Mouse (Mus musculus): ENCODE data around the gene Nefh. TPM values are rescaled to one million over a fixed set of nuclear protein-coding genes. Genes with fewer than 3 reads are reported as not detected.
A peak's percentile ranks its signal among the peaks of the same experiment; 100 is the strongest.

Gene Nefh
- 0.75 and 1.0 TPM in 2 replicates for polyA plus RNA-seq (2014; fragmentation: Nextera tagmentation; extraction: Ambion mirVana)

DNA sequence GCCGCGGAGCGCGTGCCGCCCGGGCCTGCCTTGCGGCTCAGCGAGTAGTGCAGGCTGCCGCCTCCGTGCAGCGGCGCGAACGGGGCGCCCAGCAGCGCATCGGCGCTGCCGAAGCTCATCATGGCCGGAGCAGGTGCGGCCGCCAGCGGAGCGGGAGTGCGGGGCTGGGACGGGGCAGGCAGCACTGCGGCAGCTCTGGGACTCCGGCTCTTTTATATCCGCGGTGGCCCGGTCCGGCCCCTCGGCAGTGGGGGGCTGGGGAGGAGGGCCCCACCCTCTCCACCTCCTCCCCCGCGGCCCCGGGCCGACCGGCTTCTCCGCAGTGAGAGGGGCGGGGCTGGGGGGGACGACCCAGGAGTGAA lies at the start of gene Nefh:
Nefh (minus strand) TSS at position 252 of the 362 bp plus-strand sequence.
- H3K4me1 ChIP-seq (ENCODE audit: control insufficient read depth, insufficient read depth, low read length): no peaks in the 10 kb centered on the region
- peak; percentile 47 for ATAC-seq
- H3K4me2 ChIP-seq (ENCODE audit: low read length): peak within 1 kb of the TSS; percentile 79
- DNase-seq (ENCODE audit: low spot score): no peak
- peak within 1 kb of the TSS; percentile 72 for H3K9ac ChIP-seq (ENCODE audit: low read length)
- H3K27me3 ChIP-seq (replicated peaks; ENCODE audit: control insufficient read depth, insufficient read depth, low read length): peaks cover 67% of the 10 kb centered on the region
- H3K36me3 ChIP-seq (ENCODE audit: control insufficient read depth, insufficient read depth, low read length): no peaks in the 10 kb centered on the region
- peak within 1 kb of the TSS; percentile 80 for H3K27ac ChIP-seq (ENCODE audit: low read depth, low read length)
- under 1% methylated on average over 30 of the region's 41 CpGs for WGBS
- no peaks in the 10 kb centered on the region for H3K9me3 ChIP-seq (replicated peaks; ENCODE audit: control insufficient read depth, low read length)
- H3K4me3 ChIP-seq (ENCODE audit: low read depth, low read length): peak within 1 kb of the TSS; percentile 62

DNA sequence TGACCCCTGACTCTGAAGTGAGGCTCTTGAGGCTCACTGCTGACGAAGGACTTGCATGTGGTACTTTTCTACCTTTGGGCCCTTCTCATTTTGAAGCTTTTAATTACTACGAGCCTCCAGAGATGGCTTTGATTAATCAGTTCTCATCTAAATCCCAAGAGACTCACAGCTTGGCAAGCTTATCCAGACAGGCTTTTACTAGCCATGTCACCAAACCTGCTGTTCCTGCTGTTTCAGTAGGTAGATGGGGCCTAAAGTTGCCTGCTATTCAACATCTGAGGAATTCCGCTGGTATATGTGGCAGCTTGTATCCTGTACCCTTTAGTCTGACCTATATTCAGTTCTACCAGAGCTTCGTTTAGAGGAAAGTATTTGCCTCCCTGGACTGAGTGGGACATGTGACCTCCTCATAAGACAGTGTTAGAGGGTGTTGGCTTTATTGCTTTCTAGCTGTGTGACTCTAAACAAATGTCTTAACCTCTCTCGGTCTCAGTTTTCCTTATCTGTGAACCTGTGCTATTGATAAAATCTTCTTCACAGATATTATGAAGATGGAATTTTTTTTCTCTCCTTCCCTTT lies 48.8 kb upstream of the Nefh start:
- Histone ChIP-seq H3K4me2 (ENCODE audit: low read length) (no peak overlapping the region), H3K4me3 (ENCODE audit: low read depth, low read length) (no peak overlapping the region), H3K4me1 (ENCODE audit: control insufficient read depth, insufficient read depth, low read length) (no peaks in the 10 kb centered on the region), H3K27me3 (replicated peaks; ENCODE audit: control insufficient read depth, insufficient read depth, low read length) (no peaks in the 10 kb centered on the region), H3K36me3 (ENCODE audit: control insufficient read depth, insufficient read depth, low read length) (peaks cover 23% of the 10 kb centered on the region; the same call in 1 of the 2 replicates), H3K9ac (ENCODE audit: low read length) (no peak overlapping the region), H3K27ac (ENCODE audit: low read depth, low read length) (no peak overlapping the region), H3K9me3 (replicated peaks; ENCODE audit: control insufficient read depth, low read length) (no peaks in the 10 kb centered on the region)
- no peak for ATAC-seq
- DNase-seq (ENCODE audit: low spot score): no peak
- WGBS: 90% methylated on average over 5 of the region's 5 CpGs

DNA sequence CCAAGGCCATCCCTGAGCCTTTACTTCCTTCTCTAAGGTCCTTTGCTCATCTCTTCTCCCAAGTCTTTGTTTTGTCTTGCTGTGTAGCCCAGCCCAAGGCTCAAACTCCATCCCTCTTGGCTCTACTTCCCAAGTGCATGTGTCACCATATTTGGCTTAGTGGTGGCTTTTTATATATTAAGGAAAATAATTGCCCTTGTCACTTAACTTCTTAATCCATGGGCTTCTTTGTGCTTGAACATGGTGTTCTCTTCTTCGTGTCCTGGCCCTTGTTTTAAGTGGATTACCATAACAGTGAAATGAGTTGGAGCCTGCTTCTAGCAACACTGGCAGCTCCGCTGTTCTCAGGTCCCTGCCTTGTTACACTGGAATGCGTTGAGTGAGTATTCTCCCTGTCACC lies 47.8 kb upstream of the Nefh start:
- no peak for ATAC-seq
- DNase-seq (ENCODE audit: low spot score): no peak
- Histone ChIP-seq H3K4me1 (ENCODE audit: control insufficient read depth, insufficient read depth, low read length) (no peaks in the 10 kb centered on the region), H3K9me3 (replicated peaks; ENCODE audit: control insufficient read depth, low read length) (no peaks in the 10 kb centered on the region), H3K4me3 (ENCODE audit: low read depth, low read length) (no peak overlapping the region), H3K4me2 (ENCODE audit: low read length) (no peak overlapping the region), H3K36me3 (ENCODE audit: control insufficient read depth, insufficient read depth, low read length) (peaks cover 16% of the 10 kb centered on the region; the same call in 1 of the 2 replicates), H3K27me3 (replicated peaks; ENCODE audit: control insufficient read depth, insufficient read depth, low read length) (no peaks in the 10 kb centered on the region), H3K27ac (ENCODE audit: low read depth, low read length) (no peak overlapping the region), H3K9ac (ENCODE audit: low read length) (no peak overlapping the region)
- WGBS: 91% methylated on average over 3 of the region's 3 CpGs

DNA sequence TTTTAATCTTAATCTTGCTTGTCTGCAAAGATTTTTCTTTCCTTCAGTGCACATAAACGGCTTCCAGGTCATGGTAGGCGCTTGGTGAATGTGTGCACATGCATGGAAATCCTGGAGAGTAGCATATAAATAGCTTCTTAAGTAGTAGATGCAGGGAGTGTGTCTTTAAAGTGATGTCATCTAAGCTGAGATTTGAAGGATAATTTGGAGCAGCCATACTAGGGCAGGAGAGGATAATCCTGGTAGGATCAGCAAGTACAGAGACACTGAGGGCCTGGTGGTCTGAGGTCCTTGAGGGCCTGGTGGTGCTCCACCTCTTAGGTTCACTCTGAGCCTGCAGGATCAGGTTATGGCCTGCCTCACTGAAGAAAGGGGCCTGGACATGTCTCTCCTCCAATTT lies 44.6 kb upstream of the Nefh start:
- Histone ChIP-seq H3K9ac (ENCODE audit: low read length) (no peak overlapping the region), H3K4me2 (ENCODE audit: low read length) (no peak overlapping the region), H3K36me3 (ENCODE audit: control insufficient read depth, insufficient read depth, low read length) (0 out of 2 replicates have a peak, but pooled peaks cover 13% of the 10 kb centered on the region), H3K27me3 (replicated peaks; ENCODE audit: control insufficient read depth, insufficient read depth, low read length) (no peaks in the 10 kb centered on the region), H3K4me3 (ENCODE audit: low read depth, low read length) (no peak overlapping the region), H3K9me3 (replicated peaks; ENCODE audit: control insufficient read depth, low read length) (no peaks in the 10 kb centered on the region), H3K4me1 (ENCODE audit: control insufficient read depth, insufficient read depth, low read length) (peaks cover 6% of the 10 kb centered on the region; the same call in 1 of the 2 replicates), H3K27ac (ENCODE audit: low read depth, low read length) (no peak overlapping the region)
- ATAC-seq (no peak), DNase-seq (ENCODE audit: low spot score) (no peak)
- 80% methylated on average over 2 of the region's 2 CpGs for WGBS

DNA sequence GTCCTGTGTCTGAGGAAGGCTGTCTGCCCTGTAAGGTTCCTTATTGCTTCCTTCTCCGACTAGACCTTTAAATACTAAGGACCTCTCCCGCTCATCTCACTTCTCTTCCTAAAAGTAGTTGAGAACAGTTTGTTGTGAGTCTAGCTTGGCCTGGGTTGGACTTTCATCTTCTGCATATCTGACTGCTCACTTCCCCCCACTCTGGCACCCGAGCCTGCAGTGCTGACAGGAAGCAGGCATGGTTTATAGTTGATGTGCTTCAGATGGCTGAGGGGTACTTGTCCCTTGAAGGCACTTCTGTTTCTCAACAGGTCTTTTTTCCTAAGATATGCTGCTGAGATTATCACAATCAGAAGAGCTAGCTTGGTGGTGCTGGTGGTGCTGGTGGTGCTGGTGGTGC lies 41.3 kb upstream of the Nefh start:
- Histone ChIP-seq H3K4me2 (ENCODE audit: low read length) (no peak overlapping the region), H3K9ac (ENCODE audit: low read length) (no peak overlapping the region), H3K9me3 (replicated peaks; ENCODE audit: control insufficient read depth, low read length) (no peaks in the 10 kb centered on the region), H3K27ac (ENCODE audit: low read depth, low read length) (no peak overlapping the region), H3K36me3 (ENCODE audit: control insufficient read depth, insufficient read depth, low read length) (0 out of 2 replicates have a peak, but pooled peaks cover 6% of the 10 kb centered on the region), H3K27me3 (replicated peaks; ENCODE audit: control insufficient read depth, insufficient read depth, low read length) (no peaks in the 10 kb centered on the region), H3K4me1 (ENCODE audit: control insufficient read depth, insufficient read depth, low read length) (peaks cover 6% of the 10 kb centered on the region; the same call in 1 of the 2 replicates), H3K4me3 (ENCODE audit: low read depth, low read length) (no peak overlapping the region)
- 82% methylated on average over 3 of the region's 3 CpGs for WGBS
- no peak for DNase-seq (ENCODE audit: low spot score)
- no peak for ATAC-seq

DNA sequence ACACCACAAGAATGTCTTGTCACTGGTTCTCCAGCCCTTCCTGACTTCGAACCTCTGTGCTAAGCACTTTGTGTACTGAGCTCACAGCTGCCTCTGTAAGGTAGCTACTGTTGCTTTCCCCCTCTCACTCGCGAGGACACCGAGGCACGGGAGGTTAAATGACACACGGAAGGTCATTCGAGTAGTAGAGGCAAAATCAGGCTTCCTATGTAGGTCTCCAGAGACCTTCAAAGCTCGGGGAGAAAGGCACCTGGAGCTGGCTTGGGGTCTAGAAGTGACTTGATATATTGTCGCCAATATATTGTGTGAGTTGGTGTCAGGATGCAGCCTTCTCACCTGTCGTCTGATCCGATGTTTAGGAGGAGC lies 39.6 kb upstream of the Nefh start:
- H3K9me3 ChIP-seq (replicated peaks; ENCODE audit: control insufficient read depth, low read length): no peaks in the 10 kb centered on the region
- 0 out of 2 replicates have a peak, but pooled peaks cover 6% of the 10 kb centered on the region for H3K36me3 ChIP-seq (ENCODE audit: control insufficient read depth, insufficient read depth, low read length)
- H3K9ac ChIP-seq (ENCODE audit: low read length): peak overlapping the region; percentile 78
- peak overlapping the region; percentile 73 for H3K4me3 ChIP-seq (ENCODE audit: low read depth, low read length)
- WGBS: 68% methylated on average over 11 of the region's 11 CpGs
- no peak overlapping the region for H3K27ac ChIP-seq (ENCODE audit: low read depth, low read length)
- peak overlapping the region; percentile 93 for H3K4me2 ChIP-seq (ENCODE audit: low read length)
- peaks cover 6% of the 10 kb centered on the region; the same call in 1 of the 2 replicates for H3K4me1 ChIP-seq (ENCODE audit: control insufficient read depth, insufficient read depth, low read length)
- H3K27me3 ChIP-seq (replicated peaks; ENCODE audit: control insufficient read depth, insufficient read depth, low read length): no peaks in the 10 kb centered on the region
- DNase-seq (ENCODE audit: low spot score): no peak
- no peak for ATAC-seq

DNA sequence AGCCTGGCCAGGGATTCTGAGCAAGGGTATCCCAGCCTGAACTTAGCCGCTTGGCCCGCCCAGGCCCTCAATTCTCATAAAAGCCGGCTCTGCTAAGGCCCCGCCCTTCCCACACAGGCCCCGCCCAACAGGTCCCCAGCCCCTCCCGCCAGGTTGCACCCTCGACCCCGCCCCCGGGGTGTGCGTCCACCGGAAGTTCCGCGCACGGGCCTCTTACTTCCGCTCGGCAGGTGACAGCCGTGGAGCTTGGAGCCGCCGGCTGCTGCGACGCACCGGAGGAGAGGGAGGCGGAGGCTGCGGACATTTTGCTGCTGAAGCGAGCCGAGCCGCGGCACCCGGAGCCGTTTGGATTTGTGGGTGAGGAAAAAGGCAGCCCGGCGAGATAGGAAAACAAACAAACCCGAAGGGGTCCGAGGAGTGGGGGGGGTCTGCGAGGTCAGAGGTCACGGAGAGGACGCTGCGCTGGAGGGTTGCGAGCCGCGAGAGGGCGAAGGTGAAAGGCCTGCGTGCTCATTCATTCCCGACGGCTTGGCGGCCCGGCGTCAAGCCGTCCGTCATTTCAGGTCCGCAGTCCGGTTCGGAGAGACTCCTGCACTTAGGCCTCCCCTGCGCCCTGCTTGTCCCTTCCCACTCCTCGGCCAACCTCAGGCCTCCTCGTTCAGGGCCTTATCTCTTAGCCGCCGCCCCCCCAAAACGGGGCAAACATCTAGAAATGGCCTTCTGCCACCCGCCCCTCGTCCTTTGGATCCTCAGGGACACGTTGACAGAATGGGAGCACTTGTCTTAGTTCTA lies 39.0 kb upstream of the Nefh start, which contains the start of gene Ap1b1:
Ap1b1 (plus strand) TSS at position 130 of the 792 bp plus-strand sequence.
- H3K36me3 ChIP-seq (ENCODE audit: control insufficient read depth, insufficient read depth, low read length): 0 out of 2 replicates have a peak, but pooled peaks cover 6% of the 10 kb centered on the region

DNA sequence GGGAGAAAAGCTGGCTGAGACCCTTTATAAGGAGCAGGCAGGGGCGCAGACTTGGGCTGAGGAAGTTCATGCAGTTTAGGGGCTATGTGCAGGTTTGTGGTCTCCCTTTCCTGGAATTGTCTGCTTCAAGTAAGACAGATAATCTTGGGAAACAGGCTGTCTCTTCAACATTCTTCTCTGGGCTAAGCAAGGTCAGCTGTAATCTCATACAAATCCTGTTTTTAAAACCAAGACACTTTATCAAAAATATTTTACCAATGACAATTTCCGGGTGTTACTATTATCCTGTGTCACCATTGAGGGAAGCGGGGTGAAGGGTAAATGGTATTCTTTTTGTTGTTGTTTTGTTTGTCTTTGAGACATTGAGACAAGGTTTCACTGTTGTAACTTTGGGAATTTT lies 36.9 kb upstream of the Nefh start:
- Histone ChIP-seq H3K9me3 (replicated peaks; ENCODE audit: control insufficient read depth, low read length) (no peaks in the 10 kb centered on the region), H3K9ac (ENCODE audit: low read length) (no peak overlapping the region), H3K27me3 (replicated peaks; ENCODE audit: control insufficient read depth, insufficient read depth, low read length) (no peaks in the 10 kb centered on the region), H3K36me3 (ENCODE audit: control insufficient read depth, insufficient read depth, low read length) (0 out of 2 replicates have a peak, but pooled peaks cover 6% of the 10 kb centered on the region), H3K4me1 (ENCODE audit: control insufficient read depth, insufficient read depth, low read length) (peaks cover 6% of the 10 kb centered on the region; the same call in 1 of the 2 replicates), H3K4me3 (ENCODE audit: low read depth, low read length) (no peak overlapping the region), H3K27ac (ENCODE audit: low read depth, low read length) (no peak overlapping the region), H3K4me2 (ENCODE audit: low read length) (no peak overlapping the region)
- 86% methylated on average over 3 of the region's 3 CpGs for WGBS
- DNase-seq (ENCODE audit: low spot score) (no peak), ATAC-seq (no peak)

More for the DNA sequence above, 39.0 kb upstream of the Nefh start, which contains the start of gene Ap1b1:
- DNase-seq (ENCODE audit: low spot score) (peak; percentile 90), ATAC-seq (peak; percentile 91)
- no peaks in the 10 kb centered on the region for H3K27me3 ChIP-seq (replicated peaks; ENCODE audit: control insufficient read depth, insufficient read depth, low read length)
- peak within 1 kb of the TSS; percentile 78 for H3K9ac ChIP-seq (ENCODE audit: low read length)
- no peak within 1 kb of the TSS for H3K27ac ChIP-seq (ENCODE audit: low read depth, low read length)
- H3K4me1 ChIP-seq (ENCODE audit: control insufficient read depth, insufficient read depth, low read length): peaks cover 6% of the 10 kb centered on the region; the same call in 1 of the 2 replicates
- peak within 1 kb of the TSS; percentile 73 for H3K4me3 ChIP-seq (ENCODE audit: low read depth, low read length)
- no peaks in the 10 kb centered on the region for H3K9me3 ChIP-seq (replicated peaks; ENCODE audit: control insufficient read depth, low read length)
- peak within 1 kb of the TSS; percentile 93 for H3K4me2 ChIP-seq (ENCODE audit: low read length)
- under 1% methylated on average over 61 of the region's 62 CpGs for WGBS

Measured in forebrain, embryonic 14.5 days (tissue).